Mouse (Mus musculus) kidney, embryonic 16.5 days (tissue): ENCODE results near the gene Tyw3. TPM values are rescaled to one million over a fixed set of nuclear protein-coding genes. Genes with fewer than 3 reads are reported as not detected.
"Not testable (repeated sequence)": the region's sequence is repeated elsewhere in the genome, so short reads cannot be mapped to it uniquely, and the experiment has no call there.

Source experiments
- ATAC-seq: fragments of 200-750 bp; cut with Nextera tagmentation; 2 replicates; pipeline ENCODE4 v1.8.0; 2017; ENCODE audit warnings: moderate TSS enrichment; ENCODE audit not compliant: low FRiP score, low TSS enrichment
- H3K27ac ChIP-seq: fragments of 300-500 bp; sonication (generic); 2 replicates; pipeline ENCODE4 v1.5.1; 2014; ENCODE audit warnings: low read length
- H3K27me3 ChIP-seq: fragments of 300-500 bp; sonication (generic); 2 replicates; pipeline ENCODE4 v1.6.1; 2014; ENCODE audit warnings: low read length, control low read depth, mixed read lengths; ENCODE audit not compliant: insufficient read depth
- H3K36me3 ChIP-seq: fragments of 300-500 bp; sonication (generic); 2 replicates; pipeline ENCODE4 v1.6.1; 2014; ENCODE audit warnings: low read length, control low read depth, mixed read lengths; ENCODE audit not compliant: insufficient read depth
- H3K4me1 ChIP-seq: fragments of 300-500 bp; sonication (generic); 2 replicates; pipeline ENCODE4 v1.6.1; 2014; ENCODE audit warnings: low read length, control low read depth, mixed read lengths; ENCODE audit not compliant: insufficient read depth
- H3K4me2 ChIP-seq: fragments of 300-500 bp; sonication (generic); replicated peaks from 2 replicates; pipeline ENCODE4 v1.6.1; 2014; ENCODE audit warnings: low read depth, low read length
- H3K4me3 ChIP-seq: fragments of 300-500 bp; sonication (generic); 2 replicates; pipeline ENCODE4 v1.5.1; 2014; ENCODE audit warnings: mild to moderate bottlenecking, low read length
- H3K9ac ChIP-seq: fragments of 300-500 bp; sonication (generic); replicated peaks from 2 replicates; pipeline ENCODE4 v1.6.1; 2014; ENCODE audit warnings: low read length
- H3K9me3 ChIP-seq: fragments of 300-500 bp; sonication (generic); 2 replicates; pipeline ENCODE4 v1.6.1; 2016; ENCODE audit warnings: low read length, control low read depth
- WGBS: fragments of 180-500 bp; shearing (Covaris S2); extraction: QIAGEN DNeasy Blood & Tissue Kit; methylation state at CpG from one replicate; pipeline ENCODE4 v1.1.7; 2014; 5-methylcytosine and 5-hydroxymethylcytosine counted together
- polyA plus RNA-seq: library from polyadenylated mRNA; unstranded; fragments of >200 nt; fragmentation: Nextera tagmentation; extraction: Ambion mirVana; gene quantifications from 2 replicates; pipeline ENCODE4 v1.2.1, GENCODE M21; 2015

Gene Tyw3
- 18.9 and 21.7 TPM in 2 replicates for polyA plus RNA-seq

GRCm38 (mm10) chr3:154596934-154597554 lies at the start of gene Tyw3:
TSS of gene Tyw3 (minus strand) at chr3:154597104.
- under 1% methylated on average over 38 of the region's 38 CpGs for WGBS

GRCm38 (mm10) chr3:154633091-154633490 lies 36.2 kb upstream of the Tyw3 start:
- Histone ChIP-seq H3K27ac (no peak overlapping the region), H3K4me2 (no peak overlapping the region), H3K36me3 (no peaks in the 10 kb centered on the region), H3K4me3 (no peak overlapping the region), H3K9me3 (no peaks in the 10 kb centered on the region), H3K9ac (no peak overlapping the region), H3K27me3 (no peaks in the 10 kb centered on the region), H3K4me1 (no peaks in the 10 kb centered on the region)
- 87% methylated on average over 5 of the region's 5 CpGs for WGBS
- no peak for ATAC-seq

More at GRCm38 (mm10) chr3:154596934-154597554, at the start of gene Tyw3:
- peak; percentile 96 for ATAC-seq
- H3K27me3 ChIP-seq, result no peaks in the 10 kb centered on the region
- peak within 1 kb of the TSS; percentile 95 for H3K9ac ChIP-seq
- peaks cover 7% of the 10 kb centered on the region for H3K4me1 ChIP-seq
- peak within 1 kb of the TSS; percentile 96 for H3K4me3 ChIP-seq
- peak within 1 kb of the TSS; percentile 89 for H3K4me2 ChIP-seq
- H3K9me3 ChIP-seq, result no peaks in the 10 kb centered on the region
- H3K36me3 ChIP-seq, result peaks cover 9% of the 10 kb centered on the region; the same call in 1 of the 2 replicates
- H3K27ac ChIP-seq, result peak within 1 kb of the TSS; percentile 98

GRCm38 (mm10) chr3:154631281-154631680 lies 34.4 kb upstream of the Tyw3 start:
- H3K4me2 ChIP-seq, result not testable (repeated sequence)
- WGBS, result 96% methylated on average over 2 of the region's 2 CpGs

GRCm38 (mm10) chr3:154628284-154628683 lies 31.4 kb upstream of the Tyw3 start:
- H3K4me2 ChIP-seq, result no peak overlapping the region
- no peaks in the 10 kb centered on the region for H3K4me1 ChIP-seq
- H3K36me3 ChIP-seq, result peaks cover 1% of the 10 kb centered on the region; the same call in 1 of the 2 replicates
- no peaks in the 10 kb centered on the region for H3K27me3 ChIP-seq
- no peak overlapping the region for H3K4me3 ChIP-seq
- no peak overlapping the region for H3K9ac ChIP-seq
- no peak overlapping the region for H3K27ac ChIP-seq
- ATAC-seq, result peak; percentile 54
- no peaks in the 10 kb centered on the region for H3K9me3 ChIP-seq

More at GRCm38 (mm10) chr3:154631281-154631680, 34.4 kb upstream of the Tyw3 start:
- not testable (repeated sequence) for H3K4me1 ChIP-seq, ATAC-seq, H3K27me3 ChIP-seq, H3K36me3 ChIP-seq, H3K9me3 ChIP-seq, H3K4me3 ChIP-seq, H3K27ac ChIP-seq, H3K9ac ChIP-seq

GRCm38 (mm10) chr3:154616106-154616505 lies 19.2 kb upstream of the Tyw3 start:
- no peak for ATAC-seq
- Histone ChIP-seq H3K4me3 (no peak overlapping the region), H3K4me2 (no peak overlapping the region), H3K27ac (no peak overlapping the region), H3K9ac (no peak overlapping the region), H3K36me3 (peaks cover 22% of the 10 kb centered on the region), H3K4me1 (no peaks in the 10 kb centered on the region), H3K9me3 (no peaks in the 10 kb centered on the region), H3K27me3 (no peaks in the 10 kb centered on the region)
- 83% methylated on average over 4 of the region's 4 CpGs for WGBS

- no peak for ATAC-seq
- WGBS, result 92% methylated on average over 7 of the region's 7 CpGs
- Histone ChIP-seq H3K27me3 (no peaks in the 10 kb centered on the region), H3K27ac (no peak overlapping the region), H3K9me3 (no peaks in the 10 kb centered on the region), H3K9ac (no peak overlapping the region), H3K4me3 (no peak overlapping the region), H3K4me1 (no peaks in the 10 kb centered on the region), H3K36me3 (peaks cover 21% of the 10 kb centered on the region), H3K4me2 (no peak overlapping the region)
Measured at GRCm38 (mm10) chr3:154615304-154615703, 18.4 kb upstream of the Tyw3 start.

GRCm38 (mm10) chr3:154614771-154615170 lies 17.9 kb upstream of the Tyw3 start:
- no peaks in the 10 kb centered on the region for H3K9me3 ChIP-seq
- ATAC-seq, result no peak
- no peak overlapping the region for H3K9ac ChIP-seq
- H3K27me3 ChIP-seq, result no peaks in the 10 kb centered on the region
- H3K36me3 ChIP-seq, result peaks cover 21% of the 10 kb centered on the region
- no peak overlapping the region for H3K4me3 ChIP-seq
- WGBS, result 90% methylated on average over 8 of the region's 8 CpGs
- H3K27ac ChIP-seq, result no peak overlapping the region
- no peaks in the 10 kb centered on the region for H3K4me1 ChIP-seq
- no peak overlapping the region for H3K4me2 ChIP-seq

- Histone ChIP-seq H3K9me3 (no peaks in the 10 kb centered on the region), H3K4me1 (no peaks in the 10 kb centered on the region), H3K9ac (no peak overlapping the region), H3K27me3 (no peaks in the 10 kb centered on the region), H3K36me3 (peaks cover 26% of the 10 kb centered on the region), H3K4me2 (no peak overlapping the region), H3K27ac (no peak overlapping the region), H3K4me3 (no peak overlapping the region)
- ATAC-seq, result no peak
- WGBS, result 90% methylated on average over 3 of the region's 3 CpGs
Measured at GRCm38 (mm10) chr3:154611888-154612287, 15.0 kb upstream of the Tyw3 start.

GRCm38 (mm10) chr3:154607896-154608295 lies 11.0 kb upstream of the Tyw3 start:
- H3K9me3 ChIP-seq, result no peaks in the 10 kb centered on the region
- no peak for ATAC-seq
- H3K36me3 ChIP-seq, result peaks cover 23% of the 10 kb centered on the region
- no peak overlapping the region for H3K27ac ChIP-seq
- H3K4me1 ChIP-seq, result no peaks in the 10 kb centered on the region
- H3K4me3 ChIP-seq, result no peak overlapping the region
- no peak overlapping the region for H3K9ac ChIP-seq
- no peaks in the 10 kb centered on the region for H3K27me3 ChIP-seq
- WGBS, result 74% methylated on average over 1 of the region's 1 CpGs
- no peak overlapping the region for H3K4me2 ChIP-seq

GRCm38 (mm10) chr3:154604871-154605270 lies 8.0 kb upstream of the Tyw3 start:
- no peaks in the 10 kb centered on the region for H3K9me3 ChIP-seq
- H3K9ac ChIP-seq, result no peak overlapping the region
- no peak overlapping the region for H3K4me2 ChIP-seq
- H3K36me3 ChIP-seq, result peaks cover 13% of the 10 kb centered on the region
- no peak for ATAC-seq
- H3K4me3 ChIP-seq, result no peak overlapping the region
- H3K4me1 ChIP-seq, result no peaks in the 10 kb centered on the region
- H3K27ac ChIP-seq, result 0 out of 2 replicates have a peak overlapping the region, but pooled peaks have one; percentile 23
- no peaks in the 10 kb centered on the region for H3K27me3 ChIP-seq
- 69% methylated on average over 5 of the region's 5 CpGs for WGBS
